Mouse (Mus musculus) frontal cortex, postnatal 10 days (tissue): ENCODE data around the gene Rap1gap.

Source experiments
- DNase-seq, 2 experiments: peaks; one replicate each; pipeline ENCODE4 v3.0.0; 2022; ENCODE audit warnings: low spot score in 2 of 2, mixed read lengths in 1 of 2

Gene Rap1gap

GRCm38 (mm10) chr4:137774013-137774412 is 109.5 kb downstream of the Rap1gap start:
- no peak for DNase-seq

GRCm38 (mm10) chr4:137774505-137774904 is 110.0 kb downstream of the Rap1gap start:
- DNase-seq = no peak

- no peak for DNase-seq
Measured at GRCm38 (mm10) chr4:137777866-137778265, 113.3 kb downstream of the Rap1gap start.

GRCm38 (mm10) chr4:137778397-137779184 is 114.1 kb downstream of the Rap1gap start:
- DNase-seq = no peak
